Mouse (Mus musculus) stomach, postnatal 0 days (tissue): Measurements from ENCODE around the gene Zfp109.

Source experiments
- CTCF ChIP-seq: IDR thresholded peaks from 2 replicates; pipeline ENCODE4 v1.5.1; 2016; ENCODE audit warnings: antibody characterized with exemption, low read depth, mild to moderate bottlenecking, moderate library complexity
- EP300 ChIP-seq: optimal IDR thresholded peaks from 2 replicates; pipeline ENCODE3; 2016; ENCODE audit warnings: antibody characterized with exemption

GRCm38 (mm10) chr7:24260000-24260312, 22.6 kb upstream of the Zfp109 start:
- TF ChIP-seq CTCF (no peak), EP300 (no peak)
